ENCODE assay signal across 28 mouse cellular contexts in genomic region chr3:121260041-121260440, GRCm38 (mm10). TPM values are rescaled to one million over a fixed set of nuclear protein-coding genes. Genes with fewer than 3 reads are reported as not detected.
DNase-seq lines count a peak whose midpoint lies in the region; ATAC-seq and TF ChIP-seq lines count a peak whose summit lies in the region.
"Had no signal": no experiment of that assay in that cellular context is flagged by ENCODE, and none has a peak within 500 bp of the region (broad histone marks: within the 10 kb centered on the region; RNA-seq: fewer than 3 reads in every experiment).

No protein-coding gene starts in this region.

- no peak for TF ChIP-seq POLR2A in cerebellum, adult 2 months (IDR thresholded peaks at IDR 0.05; ENCODE audit: borderline replicate concordance, insufficient read depth, low read length)

- H3K27me3 ChIP-seq in cerebellum, adult 2 months (ENCODE audit: control insufficient read depth, insufficient read depth, low read length), result no peaks in the 10 kb centered on the region
- H3K27me3 ChIP-seq in heart, embryonic 11.5 days (ENCODE audit: control insufficient read depth, insufficient read depth, low read length), result peaks cover 35% of the 10 kb centered on the region
- peaks cover 11% of the 10 kb centered on the region for H3K27me3 ChIP-seq in liver, embryonic 15.5 days

- peak overlapping the region; percentile 55; the same call in 1 of the 2 replicates for H3K27ac ChIP-seq in cerebellum, adult 2 months (ENCODE audit: insufficient read depth, low read length)
- no peak overlapping the region for H3K27ac ChIP-seq in heart, embryonic 11.5 days (ENCODE audit: low read depth, low read length)
- H3K27ac ChIP-seq in liver, embryonic 15.5 days (replicated peaks), result peak overlapping the region; percentile 87
- H3K27ac ChIP-seq: embryonic facial prominence, embryonic 10.5 days; embryonic facial prominence, embryonic 15.5 days; hindbrain, embryonic 15.5 days; kidney, embryonic 15.5 days; limb, embryonic 13.5 days; midbrain, embryonic 10.5 days; midbrain, embryonic 15.5 days; neural tube, embryonic 12.5 days had no signal

- TF ChIP-seq CTCF in cerebellum, adult 2 months (IDR thresholded peaks at IDR 0.05; ENCODE audit: borderline replicate concordance, insufficient read depth, low read depth, low read length), result no peak

- peak overlapping the region; percentile 5; the same call in 1 of the 2 replicates for H3K4me2 ChIP-seq in heart, embryonic 11.5 days
- H3K4me2 ChIP-seq in liver, embryonic 15.5 days, result peak overlapping the region; percentile 96
- H3K4me2 ChIP-seq: embryonic facial prominence, embryonic 15.5 days; heart, embryonic 12.5 days; hindbrain, embryonic 15.5 days; kidney, embryonic 15.5 days; limb, embryonic 13.5 days; lung, embryonic 14.5 days; midbrain, embryonic 15.5 days; neural tube, embryonic 12.5 days had no signal

- no peaks in the 10 kb centered on the region for H3K9me3 ChIP-seq in heart, embryonic 11.5 days (replicated peaks; ENCODE audit: control insufficient read depth, low read length)
- no peaks in the 10 kb centered on the region for H3K9me3 ChIP-seq in liver, embryonic 15.5 days (replicated peaks)
- H3K9me3 ChIP-seq: embryonic facial prominence, embryonic 10.5 days; embryonic facial prominence, embryonic 15.5 days; heart, embryonic 12.5 days; hindbrain, embryonic 15.5 days; kidney, embryonic 15.5 days; limb, embryonic 13.5 days; midbrain, embryonic 10.5 days; midbrain, embryonic 15.5 days; neural tube, embryonic 12.5 days had no signal

- WGBS in cerebellum, adult 2 months, result 15% methylated on average over 7 of the region's 7 CpGs
- whole genome bisulfite sequencing in heart, embryonic 11.5 days (ENCODE audit: insufficient replicate concordance), result 67% methylated on average over 7 of the region's 7 CpGs
- WGBS in liver, embryonic 15.5 days (ENCODE audit: insufficient replicate concordance), result 74% methylated on average over 7 of the region's 7 CpGs

- H3K36me3 ChIP-seq in heart, embryonic 11.5 days (ENCODE audit: control insufficient read depth, insufficient read depth, low read length), result no peaks in the 10 kb centered on the region
- peaks cover 29% of the 10 kb centered on the region for H3K36me3 ChIP-seq in liver, embryonic 15.5 days (replicated peaks)
- H3K36me3 ChIP-seq: embryonic facial prominence, embryonic 10.5 days; embryonic facial prominence, embryonic 15.5 days; heart, embryonic 12.5 days; hindbrain, embryonic 15.5 days; kidney, embryonic 15.5 days; limb, embryonic 13.5 days; midbrain, embryonic 10.5 days; midbrain, embryonic 15.5 days; neural tube, embryonic 12.5 days had no signal

- H3K4me1 ChIP-seq in cerebellum, adult 2 months (ENCODE audit: control insufficient read depth, insufficient read depth, low read length), result peaks cover 36% of the 10 kb centered on the region
- H3K4me1 ChIP-seq in heart, embryonic 11.5 days (ENCODE audit: control insufficient read depth, insufficient read depth, low read length), result peaks cover 2% of the 10 kb centered on the region; the same call in 1 of the 2 replicates
- peaks cover 71% of the 10 kb centered on the region for H3K4me1 ChIP-seq in liver, embryonic 15.5 days (replicated peaks)

- no peak overlapping the region for H3K9ac ChIP-seq in heart, embryonic 11.5 days (ENCODE audit: low read depth, low read length)
- peak overlapping the region; percentile 57; the same call in 1 of the 2 replicates for H3K9ac ChIP-seq in liver, embryonic 15.5 days
- H3K9ac ChIP-seq: embryonic facial prominence, embryonic 15.5 days; heart, embryonic 12.5 days; hindbrain, embryonic 15.5 days; kidney, embryonic 15.5 days; limb, embryonic 13.5 days; lung, embryonic 14.5 days; midbrain, embryonic 15.5 days; neural tube, embryonic 12.5 days had no signal

- no peak for ATAC-seq in heart, embryonic 11.5 days (replicated peaks; ENCODE audit: insufficient number of reproducible peaks, low FRiP score, low TSS enrichment)
- ATAC-seq in liver, embryonic 15.5 days (ENCODE audit: insufficient read depth), result no peak
- ATAC-seq in CD4-positive, CD25-positive, alpha-beta regulatory T cell, adult 4 months, result no peak
- ATAC-seq: forebrain, embryonic 14.5 days; inflammation-experienced regulatory T-cells, adult 6 months; midbrain, embryonic 15.5 days had no signal

- peak in 1 of 2 experiments; percentile 58 for DNase-seq in cerebellum, adult 2 months
- no peak for DNase-seq in cerebellum, postnatal 10 days
- DNase-seq in heart, adult 18-20 months, result no peak
- DNase-seq in brain, adult 2 months (ENCODE audit: low read depth, low spot score), result peak; percentile 35
- DNase-seq in lung, postnatal 10 days, result no peak
- DNase-seq: adrenal gland, postnatal 14 days; cerebellum, adult 8-10 months; gastrocnemius, postnatal 14 days; kidney, adult 18-20 months; kidney, postnatal 36 days; lung, embryonic 14.5 days; right cerebral cortex, adult 18-20 months; spleen, adult 18-20 months; thymus, postnatal 14 days had no signal

- H3K4me3 ChIP-seq in cerebellum, adult 2 months (replicated peaks; ENCODE audit: insufficient read depth, low read depth, low read length), result peak overlapping the region; percentile 42
- H3K4me3 ChIP-seq in heart, embryonic 11.5 days (ENCODE audit: low read depth, low read length), result no peak overlapping the region
- peak overlapping the region; percentile 80 for H3K4me3 ChIP-seq in liver, embryonic 15.5 days (replicated peaks)
- H3K4me3 ChIP-seq: embryonic facial prominence, embryonic 10.5 days; embryonic facial prominence, embryonic 15.5 days; heart, embryonic 12.5 days; hindbrain, embryonic 15.5 days; kidney, embryonic 15.5 days; limb, embryonic 13.5 days; midbrain, embryonic 10.5 days; midbrain, embryonic 15.5 days; neural tube, embryonic 12.5 days had no signal

RNA-seq across cellular contexts. Expression of gene Tmem56, which starts 22.9 kb away (rescaled TPM):
- 31.2 and 35.4 TPM in 2 replicates for polyA plus RNA-seq in cerebellum, adult 2 months (2012; rRNA removed)
- polyA plus RNA-seq in heart, embryonic 11.5 days (2014; fragmentation: Nextera tagmentation; extraction: Ambion mirVana), result 1.8 and 2.5 TPM in 2 replicates
- total RNA-seq in heart, adult 18-20 months (2021), result 1 to 10 TPM; 1.3 to 1.7 TPM
- polyA plus RNA-seq in liver, embryonic 15.5 days (2015; fragmentation: Nextera tagmentation; extraction: Ambion mirVana), result 14.9 and 15.4 TPM in 2 replicates
- not detected for polyA plus RNA-seq in CD4-positive, CD25-positive, alpha-beta regulatory T cell, adult 4 months (2017; shearing (Covaris generic))
- polyA plus RNA-seq: inflammation-experienced regulatory T-cells, adult 6 months had no signal

RNA-seq across cellular contexts. Expression of gene Alg14, which starts 31.5 kb away (rescaled TPM):
- 24.6 and 27.1 TPM in 2 replicates for polyA plus RNA-seq in cerebellum, adult 2 months (2012; rRNA removed)
- 38.2 and 42.2 TPM in 2 replicates for polyA plus RNA-seq in heart, embryonic 11.5 days (2014; fragmentation: Nextera tagmentation; extraction: Ambion mirVana)
- total RNA-seq in heart, adult 18-20 months (2021), result 10 to 100 TPM; 12.4 to 13.5 TPM
- 12.7 and 13.5 TPM in 2 replicates for polyA plus RNA-seq in liver, embryonic 15.5 days (2015; fragmentation: Nextera tagmentation; extraction: Ambion mirVana)
- 10 to 100 TPM; 15.5 to 29.5 TPM for polyA plus RNA-seq in CD4-positive, CD25-positive, alpha-beta regulatory T cell, adult 4 months (2017; shearing (Covaris generic))
